Mouse (Mus musculus): ENCODE data around the gene Syne3. TPM values are rescaled to one million over a fixed set of nuclear protein-coding genes. Genes with fewer than 3 reads are reported as not detected.
A peak's percentile ranks its signal among the peaks of the same experiment; 100 is the strongest.

Gene Syne3
- polyA plus RNA-seq, 1 experiment from 2014 or later, result 0.21 TPM

- Histone ChIP-seq H3K36me3 (peaks cover 19% of the 10 kb centered on the region), H3K27ac (peak overlapping the region; percentile 93), H3K9me3 (no peaks in the 10 kb centered on the region), H3K4me1 (peaks cover 50% of the 10 kb centered on the region), H3K27me3 (ENCODE audit: insufficient read depth, poor library complexity, severe bottlenecking) (no peaks in the 10 kb centered on the region), H3K4me3 (peak overlapping the region; percentile 88)
- peak; percentile 94 for DNase-seq (ENCODE audit: low spot score)
- WGBS, result 23% methylated on average over 14 of the region's 14 CpGs
Observed at GRCm38 (mm10) chr12:105034130-105034769, 24.6 kb upstream of the Syne3 start.

GRCm38 (mm10) chr12:105032832-105033775 is 23.5 kb upstream of the Syne3 start:
- Histone ChIP-seq H3K9me3 (no peaks in the 10 kb centered on the region), H3K27ac (peak overlapping the region; percentile 93), H3K4me1 (peaks cover 39% of the 10 kb centered on the region), H3K36me3 (peaks cover 23% of the 10 kb centered on the region), H3K4me3 (peak overlapping the region; percentile 88), H3K27me3 (ENCODE audit: insufficient read depth, poor library complexity, severe bottlenecking) (no peaks in the 10 kb centered on the region)
- 3% methylated on average over 45 of the region's 45 CpGs for WGBS
- no peak for DNase-seq (ENCODE audit: low spot score)

- under 1% methylated on average over 72 of the region's 72 CpGs for WGBS
- Histone ChIP-seq H3K4me3 (peak within 1 kb of the TSS; percentile 88), H3K36me3 (peaks cover 23% of the 10 kb centered on the region), H3K27ac (peak within 1 kb of the TSS; percentile 93), H3K27me3 (ENCODE audit: insufficient read depth, poor library complexity, severe bottlenecking) (no peaks in the 10 kb centered on the region), H3K9me3 (no peaks in the 10 kb centered on the region), H3K4me1 (peaks cover 38% of the 10 kb centered on the region)
- peak; percentile 100 for DNase-seq (ENCODE audit: low spot score)
Observed at GRCm38 (mm10) chr12:105032147-105032831, 22.7 kb upstream of the Syne3 start, which contains the start of gene Glrx5. TSS of gene Glrx5 (plus strand) at chr12:105032688.

- WGBS, result 5% methylated on average over 37 of the region's 37 CpGs
- H3K9me3 ChIP-seq, result no peaks in the 10 kb centered on the region
- H3K27me3 ChIP-seq (ENCODE audit: insufficient read depth, poor library complexity, severe bottlenecking), result no peaks in the 10 kb centered on the region
- H3K36me3 ChIP-seq, result peaks cover 19% of the 10 kb centered on the region
- peak overlapping the region; percentile 93 for H3K27ac ChIP-seq
- H3K4me3 ChIP-seq, result peak overlapping the region; percentile 88
- H3K4me1 ChIP-seq, result peaks cover 32% of the 10 kb centered on the region
- peak; percentile 89 for DNase-seq (ENCODE audit: low spot score)
Observed at GRCm38 (mm10) chr12:105031081-105032058, 21.8 kb upstream of the Syne3 start.

GRCm38 (mm10) chr12:105029890-105030289 is 20.3 kb upstream of the Syne3 start:
- no peak overlapping the region for H3K4me3 ChIP-seq
- H3K27me3 ChIP-seq (ENCODE audit: insufficient read depth, poor library complexity, severe bottlenecking), result no peaks in the 10 kb centered on the region
- peaks cover 25% of the 10 kb centered on the region for H3K4me1 ChIP-seq
- DNase-seq (ENCODE audit: low spot score), result no peak
- H3K27ac ChIP-seq, result no peak overlapping the region
- H3K9me3 ChIP-seq, result no peaks in the 10 kb centered on the region
- peaks cover 16% of the 10 kb centered on the region for H3K36me3 ChIP-seq
- 92% methylated on average over 9 of the region's 9 CpGs for whole genome bisulfite sequencing

- no peak overlapping the region for H3K27ac ChIP-seq
Observed at GRCm38 (mm10) chr12:105027323-105027991, 17.8 kb upstream of the Syne3 start.

GRCm38 (mm10) chr12:105025947-105026586 is 16.5 kb upstream of the Syne3 start:
- H3K4me3 ChIP-seq, result no peak overlapping the region
- no peak overlapping the region for H3K27ac ChIP-seq
- H3K36me3 ChIP-seq, result peaks cover 26% of the 10 kb centered on the region
- H3K27me3 ChIP-seq (ENCODE audit: insufficient read depth, poor library complexity, severe bottlenecking), result no peaks in the 10 kb centered on the region
- H3K4me1 ChIP-seq, result peaks cover 17% of the 10 kb centered on the region
- DNase-seq (ENCODE audit: low spot score), result no peak
- WGBS, result 51% methylated on average over 10 of the region's 10 CpGs
- H3K9me3 ChIP-seq, result peaks cover 12% of the 10 kb centered on the region; the same call in 1 of the 2 replicates

More at GRCm38 (mm10) chr12:105027323-105027991, 17.8 kb upstream of the Syne3 start:
- H3K4me3 ChIP-seq, result no peak overlapping the region
- peaks cover 26% of the 10 kb centered on the region for H3K36me3 ChIP-seq
- peak; percentile 93 for DNase-seq (ENCODE audit: low spot score)
- H3K9me3 ChIP-seq, result peaks cover 12% of the 10 kb centered on the region; the same call in 1 of the 2 replicates
- no peaks in the 10 kb centered on the region for H3K27me3 ChIP-seq (ENCODE audit: insufficient read depth, poor library complexity, severe bottlenecking)
- H3K4me1 ChIP-seq, result peaks cover 8% of the 10 kb centered on the region
- WGBS, result 28% methylated on average over 15 of the region's 15 CpGs

- H3K36me3 ChIP-seq, result peaks cover 26% of the 10 kb centered on the region
- H3K27me3 ChIP-seq (ENCODE audit: insufficient read depth, poor library complexity, severe bottlenecking), result no peaks in the 10 kb centered on the region
- peaks cover 12% of the 10 kb centered on the region; the same call in 1 of the 2 replicates for H3K9me3 ChIP-seq
- WGBS, result 39% methylated on average over 8 of the region's 8 CpGs
- peaks cover 11% of the 10 kb centered on the region; the same call in 1 of the 2 replicates for H3K4me1 ChIP-seq
- DNase-seq (ENCODE audit: low spot score), result no peak
- H3K4me3 ChIP-seq, result no peak overlapping the region
- no peak overlapping the region for H3K27ac ChIP-seq
Observed at GRCm38 (mm10) chr12:105025271-105025946, 15.8 kb upstream of the Syne3 start.

- no peak for DNase-seq (ENCODE audit: low spot score)
- Histone ChIP-seq H3K4me3 (no peak overlapping the region), H3K4me1 (peaks cover 20% of the 10 kb centered on the region), H3K36me3 (peaks cover 11% of the 10 kb centered on the region; the same call in 1 of the 2 replicates), H3K27ac (no peak overlapping the region), H3K27me3 (ENCODE audit: insufficient read depth, poor library complexity, severe bottlenecking) (no peaks in the 10 kb centered on the region), H3K9me3 (peaks cover 12% of the 10 kb centered on the region; the same call in 1 of the 2 replicates)
- WGBS, result 95% methylated on average over 9 of the region's 9 CpGs
Observed at GRCm38 (mm10) chr12:105022776-105023175, 13.2 kb upstream of the Syne3 start.

GRCm38 (mm10) chr12:105022141-105022540 is 12.5 kb upstream of the Syne3 start:
- WGBS, result 62% methylated on average over 7 of the region's 7 CpGs
- H3K4me3 ChIP-seq, result no peak overlapping the region
- H3K36me3 ChIP-seq, result peaks cover 11% of the 10 kb centered on the region; the same call in 1 of the 2 replicates
- no peak for DNase-seq (ENCODE audit: low spot score)
- H3K27me3 ChIP-seq (ENCODE audit: insufficient read depth, poor library complexity, severe bottlenecking), result no peaks in the 10 kb centered on the region
- 0 out of 2 replicates have a peak overlapping the region, but pooled peaks have one; percentile 25 for H3K27ac ChIP-seq
- peaks cover 20% of the 10 kb centered on the region for H3K4me1 ChIP-seq
- H3K9me3 ChIP-seq, result peaks cover 12% of the 10 kb centered on the region; the same call in 1 of the 2 replicates
